Mouse (Mus musculus) limb, embryonic 10.5 days (tissue): ENCODE data around the gene Oas1g. TPM values are rescaled to one million over a fixed set of nuclear protein-coding genes. Genes with fewer than 3 reads are reported as not detected.

Source experiments
- DNase-seq: peaks from one replicate; pipeline ENCODE4 v3.0.0-alpha.2; 2017; ENCODE audit warnings: low spot score
- H3K27ac ChIP-seq: fragments of 300-500 bp; sonication (generic); 2 replicates; pipeline ENCODE4 v1.5.1; 2016; ENCODE audit warnings: mild to moderate bottlenecking
- H3K27me3 ChIP-seq: fragments of 300-500 bp; sonication (generic); 2 replicates; pipeline ENCODE4 v1.6.1; 2016; ENCODE audit warnings: low read depth, mild to moderate bottlenecking; ENCODE audit not compliant: poor library complexity, severe bottlenecking
- H3K36me3 ChIP-seq: fragments of 300-500 bp; sonication (generic); 2 replicates; pipeline ENCODE4 v1.6.1; 2016; ENCODE audit warnings: mild to moderate bottlenecking, moderate library complexity
- H3K4me1 ChIP-seq: fragments of 300-500 bp; sonication (generic); 2 replicates; pipeline ENCODE4 v1.6.1; 2016
- H3K4me3 ChIP-seq: fragments of 300-500 bp; sonication (generic); 2 replicates; pipeline ENCODE4 v1.5.1; 2016; ENCODE audit warnings: mild to moderate bottlenecking, moderate library complexity
- H3K9me3 ChIP-seq: fragments of 300-500 bp; sonication (generic); replicated peaks from 2 replicates; pipeline ENCODE4 v1.6.1; 2016; ENCODE audit warnings: mild to moderate bottlenecking
- WGBS: fragments of 180-500 bp; shearing (Covaris S2); methylation state at CpG from one replicate; pipeline ENCODE4 v1.1.7; 2016; 5-methylcytosine and 5-hydroxymethylcytosine counted together
- microRNA-seq: library from miRNA; unstranded; fragments of <30 nt; microRNA quantifications from one replicate; pipeline ENCODE4, GENCODE M21; 2017
- polyA plus RNA-seq: library from polyadenylated mRNA; unstranded; fragments of >200 nt; fragmentation: Nextera tagmentation; extraction: Ambion mirVana; gene quantifications from 2 replicates; pipeline ENCODE4 v1.2.1, GENCODE M21; 2016

The Oas1g gene
- polyA plus RNA-seq, 1 experiment from 2014 or later = 0.19 TPM

- Histone ChIP-seq H3K9me3 (no peaks in the 10 kb centered on the region), H3K27ac (no peak overlapping the region), H3K4me3 (no peak overlapping the region), H3K4me1 (no peaks in the 10 kb centered on the region), H3K27me3 (peaks cover 15% of the 10 kb centered on the region; the same call in 1 of the 2 replicates), H3K36me3 (no peaks in the 10 kb centered on the region)
- 9% methylated on average over 8 of the region's 8 CpGs for WGBS
- DNase-seq = peak; percentile 58
Measured at GRCm38 (mm10) chr5:120836731-120837585, 50.5 kb downstream of the Oas1g start.

GRCm38 (mm10) chr5:120833335-120834280 is 53.8 kb downstream of the Oas1g start:
- H3K27me3 ChIP-seq = peaks cover 15% of the 10 kb centered on the region; the same call in 1 of the 2 replicates
- H3K4me1 ChIP-seq = no peaks in the 10 kb centered on the region
- H3K36me3 ChIP-seq = no peaks in the 10 kb centered on the region
- WGBS = 13% methylated on average over 17 of the region's 17 CpGs
- H3K4me3 ChIP-seq = no peak overlapping the region
- DNase-seq = no peak
- no peak overlapping the region for H3K27ac ChIP-seq
- H3K9me3 ChIP-seq = no peaks in the 10 kb centered on the region

GRCm38 (mm10) chr5:120831031-120831430 is 56.4 kb downstream of the Oas1g start:
- no peaks in the 10 kb centered on the region for H3K36me3 ChIP-seq
- H3K27ac ChIP-seq = no peak overlapping the region
- no peaks in the 10 kb centered on the region for H3K4me1 ChIP-seq
- WGBS = 87% methylated on average over 4 of the region's 4 CpGs
- no peak for DNase-seq
- H3K9me3 ChIP-seq = no peaks in the 10 kb centered on the region
- no peak overlapping the region for H3K4me3 ChIP-seq
- peaks cover 15% of the 10 kb centered on the region; the same call in 1 of the 2 replicates for H3K27me3 ChIP-seq

Small RNA genes lying within 50 kb of the gene (microRNA-seq; reads per million reads assigned to microRNA genes)
- gene Gm22907 = not detected

Other genes with a start within 250 kb of the Oas1g start
- 0.13 and 0.36 TPM in 2 replicates for gene Rasal1, start 238.8 kb downstream of the Oas1g start, polyA plus RNA-seq
- 0.84 and 1.7 TPM in 2 replicates for gene Dtx1, start 175.7 kb downstream of the Oas1g start, polyA plus RNA-seq
- gene Oas2, start 137.8 kb downstream of the Oas1g start, polyA plus RNA-seq = not detected in 2 replicates
- gene Oas3, start 110.0 kb downstream of the Oas1g start, polyA plus RNA-seq = 0.14 TPM in 1 of 2 replicates, not detected in the other
- not detected in 2 replicates for gene Oas1e, start 92.1 kb downstream of the Oas1g start, polyA plus RNA-seq
- 0.23 and 0.43 TPM in 2 replicates for gene Oas1c, start 75.1 kb downstream of the Oas1g start, polyA plus RNA-seq
- not detected in 2 replicates for gene Oas1f, start 40.2 kb downstream of the Oas1g start, polyA plus RNA-seq
- not detected in 2 replicates for gene Oas1h, start 26.2 kb downstream of the Oas1g start, polyA plus RNA-seq
- gene Oas1a, start 19.9 kb upstream of the Oas1g start, polyA plus RNA-seq = 0.48 and 0.58 TPM in 2 replicates
- gene Oas1d, start 26.9 kb upstream of the Oas1g start, polyA plus RNA-seq = not detected in 2 replicates
- not detected in 2 replicates for gene Rph3a, start 122.5 kb upstream of the Oas1g start, polyA plus RNA-seq